Mouse (Mus musculus): ENCODE data around the gene Prkca. TPM values are rescaled to one million over a fixed set of nuclear protein-coding genes. Genes with fewer than 3 reads are reported as not detected.

Gene Prkca
- polyA plus RNA-seq, 1 experiment: 18.1 TPM

- Histone ChIP-seq H3ac (ENCODE audit: control insufficient read depth, insufficient read length, low read depth) (no peak overlapping the region), H3K4me3 (ENCODE audit: insufficient read depth, poor library complexity, severe bottlenecking) (no peak overlapping the region), H3K36me3 (ENCODE audit: control insufficient read depth, insufficient read depth) (peaks cover 12% of the 10 kb centered on the region), H3K79me3 (ENCODE audit: low read depth) (peaks cover 49% of the 10 kb centered on the region), H3K27me3 (ENCODE audit: control insufficient read depth, insufficient read depth, insufficient read length) (no peaks in the 10 kb centered on the region), H3K79me2 (ENCODE audit: control insufficient read depth, insufficient read depth) (peaks cover 98% of the 10 kb centered on the region)
- TF ChIP-seq CTCF (IDR thresholded peaks at IDR 0.05; ENCODE audit: control insufficient read depth, insufficient read depth, insufficient read length): no peak
- no peak for TF ChIP-seq FOSL1 (IDR thresholded peaks at IDR 0.05; ENCODE audit: insufficient read depth, low read length, poor library complexity, severe bottlenecking)
- no peak for TF ChIP-seq CEBPB (IDR thresholded peaks at IDR 0.05; ENCODE audit: low read depth)
- no peak for TF ChIP-seq MYOG (IDR thresholded peaks at IDR 0.05; ENCODE audit: control insufficient read depth, extremely low read depth, insufficient read length)
- TF ChIP-seq MAX (IDR thresholded peaks at IDR 0.05): no peak
- no peak for TF ChIP-seq USF1 (IDR thresholded peaks at IDR 0.05; ENCODE audit: low read depth)
- TF ChIP-seq MYOD1 (IDR thresholded peaks at IDR 0.05; ENCODE audit: control insufficient read depth, insufficient read length, low read depth): no peak
These were observed 108.5 kb downstream of the Prkca start for GRCm38 (mm10) chr11:108235081-108235703.

GRCm38 (mm10) chr11:108233015-108233414, 110.7 kb downstream of the Prkca start:
- no peak overlapping the region for H3ac ChIP-seq (ENCODE audit: control insufficient read depth, insufficient read length, low read depth)
- peaks cover 98% of the 10 kb centered on the region for H3K79me2 ChIP-seq (ENCODE audit: control insufficient read depth, insufficient read depth)
- no peak for TF ChIP-seq MYOG (IDR thresholded peaks at IDR 0.05; ENCODE audit: control insufficient read depth, extremely low read depth, insufficient read length)
- TF ChIP-seq MYOD1 (IDR thresholded peaks at IDR 0.05; ENCODE audit: control insufficient read depth, insufficient read length, low read depth): no peak
- TF ChIP-seq FOSL1 (IDR thresholded peaks at IDR 0.05; ENCODE audit: insufficient read depth, low read length, poor library complexity, severe bottlenecking): no peak
- TF ChIP-seq CTCF (IDR thresholded peaks at IDR 0.05; ENCODE audit: control insufficient read depth, insufficient read depth, insufficient read length): no peak
- TF ChIP-seq USF1 (IDR thresholded peaks at IDR 0.05; ENCODE audit: low read depth): no peak
- no peak for TF ChIP-seq CEBPB (IDR thresholded peaks at IDR 0.05; ENCODE audit: low read depth)
- no peak for TF ChIP-seq MAX (IDR thresholded peaks at IDR 0.05)
- H3K4me3 ChIP-seq (ENCODE audit: insufficient read depth, poor library complexity, severe bottlenecking): no peak overlapping the region
- H3K27me3 ChIP-seq (ENCODE audit: control insufficient read depth, insufficient read depth, insufficient read length): no peaks in the 10 kb centered on the region
- H3K79me3 ChIP-seq (ENCODE audit: low read depth): peaks cover 41% of the 10 kb centered on the region
- H3K36me3 ChIP-seq (ENCODE audit: control insufficient read depth, insufficient read depth): peaks cover 16% of the 10 kb centered on the region

GRCm38 (mm10) chr11:108230101-108230500, 113.6 kb downstream of the Prkca start:
- no peak overlapping the region for H3K4me3 ChIP-seq (ENCODE audit: insufficient read depth, poor library complexity, severe bottlenecking)

GRCm38 (mm10) chr11:108229176-108229946, 114.4 kb downstream of the Prkca start:
- peaks cover 13% of the 10 kb centered on the region for H3K36me3 ChIP-seq (ENCODE audit: control insufficient read depth, insufficient read depth)
- H3K27me3 ChIP-seq (ENCODE audit: control insufficient read depth, insufficient read depth, insufficient read length): no peaks in the 10 kb centered on the region
- H3K4me3 ChIP-seq (ENCODE audit: insufficient read depth, poor library complexity, severe bottlenecking): no peak overlapping the region
- H3ac ChIP-seq (ENCODE audit: control insufficient read depth, insufficient read length, low read depth): no peak overlapping the region
- TF ChIP-seq USF1 (IDR thresholded peaks at IDR 0.05; ENCODE audit: low read depth) (no peak), CEBPB (IDR thresholded peaks at IDR 0.05; ENCODE audit: low read depth) (no peak), MYOD1 (IDR thresholded peaks at IDR 0.05; ENCODE audit: control insufficient read depth, insufficient read length, low read depth) (no peak), MAX (IDR thresholded peaks at IDR 0.05) (no peak), FOSL1 (IDR thresholded peaks at IDR 0.05; ENCODE audit: insufficient read depth, low read length, poor library complexity, severe bottlenecking) (no peak)
- H3K79me3 ChIP-seq (ENCODE audit: low read depth): peaks cover 41% of the 10 kb centered on the region
- peaks cover 98% of the 10 kb centered on the region for H3K79me2 ChIP-seq (ENCODE audit: control insufficient read depth, insufficient read depth)

More at GRCm38 (mm10) chr11:108230101-108230500, 113.6 kb downstream of the Prkca start:
- TF ChIP-seq CEBPB (IDR thresholded peaks at IDR 0.05; ENCODE audit: low read depth) (no peak), USF1 (IDR thresholded peaks at IDR 0.05; ENCODE audit: low read depth) (no peak), MYOD1 (IDR thresholded peaks at IDR 0.05; ENCODE audit: control insufficient read depth, insufficient read length, low read depth) (no peak), MYOG (IDR thresholded peaks at IDR 0.05; ENCODE audit: control insufficient read depth, extremely low read depth, insufficient read length) (no peak), MAX (IDR thresholded peaks at IDR 0.05) (no peak)
- H3K36me3 ChIP-seq (ENCODE audit: control insufficient read depth, insufficient read depth): peaks cover 15% of the 10 kb centered on the region
- no peak overlapping the region for H3ac ChIP-seq (ENCODE audit: control insufficient read depth, insufficient read length, low read depth)
- no peaks in the 10 kb centered on the region for H3K27me3 ChIP-seq (ENCODE audit: control insufficient read depth, insufficient read depth, insufficient read length)
- peaks cover 98% of the 10 kb centered on the region for H3K79me2 ChIP-seq (ENCODE audit: control insufficient read depth, insufficient read depth)
- H3K79me3 ChIP-seq (ENCODE audit: low read depth): peaks cover 41% of the 10 kb centered on the region

GRCm38 (mm10) chr11:108228497-108228896, 115.2 kb downstream of the Prkca start:
- no peak overlapping the region for H3K4me3 ChIP-seq (ENCODE audit: insufficient read depth, poor library complexity, severe bottlenecking)
- peaks cover 40% of the 10 kb centered on the region for H3K79me3 ChIP-seq (ENCODE audit: low read depth)
- H3ac ChIP-seq (ENCODE audit: control insufficient read depth, insufficient read length, low read depth): no peak overlapping the region
- H3K79me2 ChIP-seq (ENCODE audit: control insufficient read depth, insufficient read depth): peaks cover 98% of the 10 kb centered on the region
- TF ChIP-seq CEBPB (IDR thresholded peaks at IDR 0.05; ENCODE audit: low read depth): no peak
- TF ChIP-seq USF1 (IDR thresholded peaks at IDR 0.05; ENCODE audit: low read depth): no peak
- TF ChIP-seq MAX (IDR thresholded peaks at IDR 0.05): no peak
- TF ChIP-seq MYOD1 (IDR thresholded peaks at IDR 0.05; ENCODE audit: control insufficient read depth, insufficient read length, low read depth): no peak
- TF ChIP-seq CTCF (IDR thresholded peaks at IDR 0.05; ENCODE audit: control insufficient read depth, insufficient read depth, insufficient read length): no peak
- TF ChIP-seq FOSL1 (IDR thresholded peaks at IDR 0.05; ENCODE audit: insufficient read depth, low read length, poor library complexity, severe bottlenecking): no peak
- no peak for TF ChIP-seq MYOG (IDR thresholded peaks at IDR 0.05; ENCODE audit: control insufficient read depth, extremely low read depth, insufficient read length)
- H3K36me3 ChIP-seq (ENCODE audit: control insufficient read depth, insufficient read depth): peaks cover 17% of the 10 kb centered on the region
- H3K27me3 ChIP-seq (ENCODE audit: control insufficient read depth, insufficient read depth, insufficient read length): no peaks in the 10 kb centered on the region
